Mouse (Mus musculus) kidney, adult 9 months (tissue): ENCODE measurements at regions not wholly inside any gene's neighbourhood (a gene's known extent, or its start where the extent isn't known, plus 50 kb on each side); places are given as distances from the start of the nearest gene placed in this dataset.
A peak's percentile ranks its signal among the peaks of the same experiment; 100 is the strongest.

Experiments used
- DNase-seq: peaks from one replicate; pipeline ENCODE4 v3.0.0; 2022

DNA sequence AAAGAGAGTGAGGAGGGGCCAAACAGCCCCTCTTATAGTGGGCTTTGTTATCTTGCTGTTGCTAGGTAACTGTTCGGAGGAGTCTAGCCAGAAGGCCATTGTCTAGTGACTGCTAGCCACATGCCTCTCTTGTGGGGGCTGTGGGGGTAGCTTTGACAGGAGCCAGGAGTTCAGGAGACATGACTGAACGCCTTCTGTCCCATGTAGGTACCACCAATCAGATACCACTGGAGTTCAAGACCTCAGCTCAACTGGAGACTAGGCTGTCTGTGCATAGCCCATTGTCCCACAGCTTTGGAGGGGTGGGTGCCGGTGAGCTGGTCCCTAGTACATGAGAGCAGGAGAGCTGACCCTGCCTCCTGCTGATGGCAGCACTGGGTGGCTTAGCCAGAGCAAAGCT is 82.4 kb upstream of the Unc93a2 start:
- no peak for DNase-seq

DNA sequence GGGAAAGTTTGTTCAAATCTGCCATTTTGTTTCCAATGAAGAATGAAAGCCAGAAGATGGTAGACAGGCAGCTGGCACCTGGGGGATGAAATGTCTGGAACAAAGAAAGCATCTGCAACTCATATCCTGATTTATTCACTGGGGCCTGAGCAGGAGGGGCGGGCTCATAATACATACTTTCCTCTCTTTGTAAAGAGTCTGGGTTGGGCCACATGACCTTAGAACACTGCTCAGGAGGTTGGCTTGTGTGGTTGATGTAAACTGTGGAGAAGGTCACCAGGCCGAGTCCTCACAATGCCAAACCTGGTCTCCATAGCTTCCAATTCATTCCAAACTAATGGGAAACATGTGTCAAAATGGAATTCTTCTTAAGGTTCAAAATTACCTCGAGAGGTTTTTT is 79.6 kb upstream of the Unc93a2 start:
- DNase-seq: no peak

DNA sequence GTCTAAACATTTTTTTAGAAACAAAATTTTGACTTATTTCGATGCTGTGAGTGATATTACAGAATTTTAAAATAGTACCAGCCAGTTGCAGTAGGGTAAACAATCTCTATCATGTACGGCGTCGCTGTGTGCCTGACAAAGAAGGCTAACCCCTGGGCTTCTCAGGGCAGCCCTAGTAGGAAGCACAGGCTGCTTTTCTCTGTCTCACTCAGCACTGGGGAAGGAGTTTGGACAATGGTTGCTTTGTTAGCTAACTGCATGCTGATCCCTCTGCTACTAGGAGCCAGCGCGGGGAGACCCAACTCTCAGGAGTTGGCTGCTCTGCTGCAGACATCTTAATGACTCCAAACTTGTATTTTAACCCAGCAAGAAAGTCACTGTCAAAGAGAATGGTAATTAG is 75.9 kb upstream of the Unc93a2 start:
- DNase-seq: no peak

DNA sequence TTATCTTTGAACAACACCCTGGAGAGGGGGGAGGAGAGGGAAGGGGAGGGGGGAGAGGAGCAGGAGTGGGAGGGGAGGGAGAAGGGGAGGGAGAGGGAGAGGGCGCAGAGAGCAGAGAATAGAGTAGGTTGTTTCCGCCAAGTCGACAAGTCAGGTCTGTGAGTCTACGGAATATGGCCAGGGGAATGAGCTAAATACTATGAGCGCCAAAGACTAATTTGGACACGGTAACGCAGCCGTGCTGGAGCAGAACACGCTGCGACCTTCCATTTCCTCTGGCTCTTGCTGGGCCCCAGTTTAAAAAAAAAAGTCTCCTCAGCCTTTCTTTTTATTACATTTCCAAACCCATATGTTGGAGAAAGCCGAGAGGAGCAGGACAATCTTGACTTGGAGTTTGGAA is 71.7 kb upstream of the Unc93a2 start:
- DNase-seq: no peak

DNA sequence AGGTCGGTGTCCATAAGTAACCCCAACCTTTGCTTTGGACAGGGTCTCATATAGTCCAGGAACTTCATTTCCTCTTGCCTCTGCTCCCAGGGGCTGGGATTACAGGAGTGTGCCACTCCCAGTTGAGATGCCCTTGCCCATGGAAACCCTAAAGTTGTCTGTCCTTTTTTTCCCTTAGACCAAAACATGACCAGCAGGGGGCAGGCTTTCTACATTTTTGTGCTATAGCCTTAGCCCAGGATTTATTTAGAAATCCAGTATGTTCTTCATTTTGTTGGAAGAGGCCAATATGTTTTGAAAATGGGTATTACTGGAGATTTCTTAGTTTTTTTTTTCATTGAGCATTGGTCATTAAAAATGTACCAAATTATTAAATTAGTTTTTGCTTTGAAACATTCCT is 58.6 kb upstream of the Unc93a2 start:
- DNase-seq: peak; percentile 49

DNA sequence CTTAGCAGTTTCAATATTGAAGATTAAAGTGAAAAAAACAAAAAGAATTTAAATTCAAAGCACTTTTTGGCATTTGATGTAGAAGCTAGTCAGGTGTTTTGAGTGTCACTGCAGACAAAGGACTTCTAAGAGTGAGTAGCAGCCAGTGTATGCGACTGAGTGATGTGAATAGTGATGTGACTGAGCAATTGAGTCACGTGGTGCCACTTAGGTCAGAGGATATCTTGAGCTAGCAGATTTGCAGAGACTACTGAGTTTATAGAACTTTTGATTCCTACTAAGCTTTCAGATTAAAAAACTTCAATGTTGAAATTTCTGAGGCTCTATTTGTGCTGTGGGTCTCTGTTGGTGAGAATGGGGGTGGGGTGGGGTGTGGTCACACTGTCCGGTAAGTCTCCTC is 49.8 kb upstream of the Unc93a2 start:
- no peak for DNase-seq
